Mouse (Mus musculus): ENCODE results near the gene Prkar1b.

The Prkar1b gene

GRCm38 (mm10) chr5:138989567-138989966 is 160.2 kb downstream of the Prkar1b start:
- peaks cover 68% of the 10 kb centered on the region for H3K36me3 ChIP-seq (ENCODE audit: insufficient read depth, low read length)
- H3K4me1 ChIP-seq (replicated peaks; ENCODE audit: low read depth, low read length) = peaks cover 55% of the 10 kb centered on the region
- no peaks in the 10 kb centered on the region for H3K9me3 ChIP-seq (ENCODE audit: low read length)
- H3K4me3 ChIP-seq (replicated peaks; ENCODE audit: low read length) = no peak overlapping the region
- no peak for TF ChIP-seq POU5F1 (IDR thresholded peaks at IDR 0.05; ENCODE audit: borderline replicate concordance, low read length)
- 0 out of 2 replicates have a peak, but pooled peaks have one; percentile 19 for TF ChIP-seq NANOG (IDR thresholded peaks at IDR 0.05; ENCODE audit: borderline replicate concordance, low read length)
- peaks cover 9% of the 10 kb centered on the region for H3K27me3 ChIP-seq (ENCODE audit: insufficient read depth, low read length)

- peaks cover 6% of the 10 kb centered on the region for H3K27me3 ChIP-seq (ENCODE audit: insufficient read depth, low read length)
- H3K36me3 ChIP-seq (ENCODE audit: insufficient read depth, low read length) = peaks cover 76% of the 10 kb centered on the region
- H3K9me3 ChIP-seq (ENCODE audit: low read length) = no peaks in the 10 kb centered on the region
- no peak for TF ChIP-seq CTCF (conservative IDR thresholded peaks at IDR 0.05; ENCODE audit: low read length)
- TF ChIP-seq NANOG (IDR thresholded peaks at IDR 0.05; ENCODE audit: borderline replicate concordance, low read length) = no peak
- TF ChIP-seq POU5F1 (IDR thresholded peaks at IDR 0.05; ENCODE audit: borderline replicate concordance, low read length) = no peak
- peaks cover 55% of the 10 kb centered on the region for H3K4me1 ChIP-seq (replicated peaks; ENCODE audit: low read depth, low read length)
- H3K4me3 ChIP-seq (replicated peaks; ENCODE audit: low read length) = peak overlapping the region; percentile 35; the same call in 1 of the 2 replicates
Measured at GRCm38 (mm10) chr5:138988764-138989163, 161.0 kb downstream of the Prkar1b start.

GRCm38 (mm10) chr5:138987994-138988393 is 161.8 kb downstream of the Prkar1b start:
- Histone ChIP-seq H3K27me3 (ENCODE audit: insufficient read depth, low read length) (no peaks in the 10 kb centered on the region), H3K9me3 (ENCODE audit: low read length) (no peaks in the 10 kb centered on the region), H3K36me3 (ENCODE audit: insufficient read depth, low read length) (peaks cover 84% of the 10 kb centered on the region), H3K4me3 (replicated peaks; ENCODE audit: low read length) (no peak overlapping the region), H3K4me1 (replicated peaks; ENCODE audit: low read depth, low read length) (peaks cover 52% of the 10 kb centered on the region)
- no peak for TF ChIP-seq POU5F1 (IDR thresholded peaks at IDR 0.05; ENCODE audit: borderline replicate concordance, low read length)
- no peak for TF ChIP-seq CTCF (conservative IDR thresholded peaks at IDR 0.05; ENCODE audit: low read length)
- TF ChIP-seq NANOG (IDR thresholded peaks at IDR 0.05; ENCODE audit: borderline replicate concordance, low read length) = no peak

- H3K4me3 ChIP-seq (replicated peaks; ENCODE audit: low read length) = no peak overlapping the region
- peaks cover 61% of the 10 kb centered on the region for H3K4me1 ChIP-seq (replicated peaks; ENCODE audit: low read depth, low read length)
- no peaks in the 10 kb centered on the region for H3K27me3 ChIP-seq (ENCODE audit: insufficient read depth, low read length)
- no peaks in the 10 kb centered on the region for H3K9me3 ChIP-seq (ENCODE audit: low read length)
- TF ChIP-seq CTCF (conservative IDR thresholded peaks at IDR 0.05; ENCODE audit: low read length) (no peak), POU5F1 (IDR thresholded peaks at IDR 0.05; ENCODE audit: borderline replicate concordance, low read length) (no peak), NANOG (IDR thresholded peaks at IDR 0.05; ENCODE audit: borderline replicate concordance, low read length) (no peak)
- peaks cover 98% of the 10 kb centered on the region for H3K36me3 ChIP-seq (ENCODE audit: insufficient read depth, low read length)
Measured at GRCm38 (mm10) chr5:138981921-138982320, 167.9 kb downstream of the Prkar1b start.

GRCm38 (mm10) chr5:138980608-138981007 is 169.2 kb downstream of the Prkar1b start:
- TF ChIP-seq CTCF (conservative IDR thresholded peaks at IDR 0.05; ENCODE audit: low read length) (no peak), NANOG (IDR thresholded peaks at IDR 0.05; ENCODE audit: borderline replicate concordance, low read length) (no peak), POU5F1 (IDR thresholded peaks at IDR 0.05; ENCODE audit: borderline replicate concordance, low read length) (no peak)
- Histone ChIP-seq H3K4me3 (replicated peaks; ENCODE audit: low read length) (0 out of 2 replicates have a peak overlapping the region, but pooled peaks have one; percentile 4), H3K4me1 (replicated peaks; ENCODE audit: low read depth, low read length) (peaks cover 72% of the 10 kb centered on the region), H3K36me3 (ENCODE audit: insufficient read depth, low read length) (peaks cover 98% of the 10 kb centered on the region), H3K27me3 (ENCODE audit: insufficient read depth, low read length) (no peaks in the 10 kb centered on the region), H3K9me3 (ENCODE audit: low read length) (no peaks in the 10 kb centered on the region)

GRCm38 (mm10) chr5:138979840-138980239 is 170.0 kb downstream of the Prkar1b start:
- Histone ChIP-seq H3K9me3 (ENCODE audit: low read length) (peaks cover 6% of the 10 kb centered on the region; the same call in 1 of the 2 replicates), H3K4me1 (replicated peaks; ENCODE audit: low read depth, low read length) (peaks cover 79% of the 10 kb centered on the region), H3K4me3 (replicated peaks; ENCODE audit: low read length) (no peak overlapping the region), H3K36me3 (ENCODE audit: insufficient read depth, low read length) (peaks cover 98% of the 10 kb centered on the region), H3K27me3 (ENCODE audit: insufficient read depth, low read length) (no peaks in the 10 kb centered on the region)
- TF ChIP-seq NANOG (IDR thresholded peaks at IDR 0.05; ENCODE audit: borderline replicate concordance, low read length) (no peak), CTCF (conservative IDR thresholded peaks at IDR 0.05; ENCODE audit: low read length) (no peak), POU5F1 (IDR thresholded peaks at IDR 0.05; ENCODE audit: borderline replicate concordance, low read length) (no peak)

DNA sequence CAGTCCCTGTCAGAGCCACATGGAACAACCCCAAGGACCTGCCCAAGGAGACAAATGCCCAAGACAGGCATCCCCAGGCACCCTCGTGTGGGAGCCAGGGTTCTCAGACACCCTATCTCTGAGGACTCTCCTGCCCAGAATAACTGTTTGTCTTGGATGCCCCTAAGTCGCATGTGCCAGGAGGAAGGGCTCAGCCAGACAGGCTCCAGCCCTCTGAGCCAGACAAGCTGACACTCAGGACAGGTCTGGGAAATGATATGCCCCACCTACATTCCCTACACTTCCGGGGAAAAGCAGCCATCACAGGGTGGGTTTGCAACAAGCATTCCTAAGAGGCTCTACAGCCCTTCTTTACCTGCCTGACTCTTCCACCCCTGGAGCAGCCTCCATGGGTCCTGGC is 172.0 kb downstream of the Prkar1b start:
- TF ChIP-seq POU5F1 (IDR thresholded peaks at IDR 0.05; ENCODE audit: borderline replicate concordance, low read length) (no peak), NANOG (IDR thresholded peaks at IDR 0.05; ENCODE audit: borderline replicate concordance, low read length) (no peak), CTCF (conservative IDR thresholded peaks at IDR 0.05; ENCODE audit: low read length) (no peak)
- peak overlapping the region; percentile 24; the same call in 1 of the 2 replicates for H3K4me3 ChIP-seq (replicated peaks; ENCODE audit: low read length)
- peaks cover 93% of the 10 kb centered on the region for H3K4me1 ChIP-seq (replicated peaks; ENCODE audit: low read depth, low read length)

GRCm38 (mm10) chr5:138974911-138975485 is 174.8 kb downstream of the Prkar1b start:
- peaks cover 84% of the 10 kb centered on the region for H3K4me1 ChIP-seq (replicated peaks; ENCODE audit: low read depth, low read length)
- no peaks in the 10 kb centered on the region for H3K27me3 ChIP-seq (ENCODE audit: insufficient read depth, low read length)
- peaks cover 57% of the 10 kb centered on the region for H3K36me3 ChIP-seq (ENCODE audit: insufficient read depth, low read length)
- no peak overlapping the region for H3K4me3 ChIP-seq (replicated peaks; ENCODE audit: low read length)
- H3K9me3 ChIP-seq (ENCODE audit: low read length) = peaks cover 8% of the 10 kb centered on the region; the same call in 1 of the 2 replicates
- TF ChIP-seq POU5F1 (IDR thresholded peaks at IDR 0.05; ENCODE audit: borderline replicate concordance, low read length) (no peak), CTCF (conservative IDR thresholded peaks at IDR 0.05; ENCODE audit: low read length) (no peak), NANOG (IDR thresholded peaks at IDR 0.05; ENCODE audit: borderline replicate concordance, low read length) (peak; percentile 2; the same call in 1 of the 2 replicates)

More for the DNA sequence above, 172.0 kb downstream of the Prkar1b start:
- peaks cover 84% of the 10 kb centered on the region for H3K36me3 ChIP-seq (ENCODE audit: insufficient read depth, low read length)
- no peaks in the 10 kb centered on the region for H3K27me3 ChIP-seq (ENCODE audit: insufficient read depth, low read length)
- H3K9me3 ChIP-seq (ENCODE audit: low read length) = peaks cover 8% of the 10 kb centered on the region; the same call in 1 of the 2 replicates
